Mouse (Mus musculus) liver, embryonic 16.5 days (tissue): ENCODE data around the gene Ubac2. TPM values are rescaled to one million over a fixed set of nuclear protein-coding genes. Genes with fewer than 3 reads are reported as not detected.
A peak's percentile ranks its signal among the peaks of the same experiment; 100 is the strongest.

Experiments used
- ATAC-seq: fragments of 200-750 bp; cut with Nextera tagmentation; 2 replicates; pipeline ENCODE4 v1.8.0; 2017; ENCODE audit warnings: low read depth, mild to moderate bottlenecking, moderate number of reproducible peaks, moderate library complexity
- H3K27ac ChIP-seq: fragments of 300-500 bp; sonication (generic); 2 replicates; pipeline ENCODE4 v1.5.1; 2014; ENCODE audit warnings: mild to moderate bottlenecking, low read length
- H3K27me3 ChIP-seq: fragments of 300-500 bp; sonication (generic); 2 replicates; pipeline ENCODE4 v1.6.1; 2014; ENCODE audit warnings: low read depth, low read length, mixed read lengths; ENCODE audit not compliant: control insufficient read depth, insufficient read depth
- H3K36me3 ChIP-seq: fragments of 300-500 bp; sonication (generic); 2 replicates; pipeline ENCODE4 v1.6.1; 2014; ENCODE audit warnings: mild to moderate bottlenecking; ENCODE audit not compliant: control insufficient read depth, insufficient read depth
- H3K4me1 ChIP-seq: fragments of 300-500 bp; sonication (generic); 2 replicates; pipeline ENCODE4 v1.6.1; 2014; ENCODE audit warnings: low read depth, low read length, mixed read lengths; ENCODE audit not compliant: control insufficient read depth
- H3K4me2 ChIP-seq: fragments of 300-500 bp; sonication (generic); 2 replicates; pipeline ENCODE4 v1.6.1; 2014; ENCODE audit warnings: low read depth, low read length, mixed read lengths
- H3K4me3 ChIP-seq: fragments of 300-500 bp; sonication (generic); 2 replicates; pipeline ENCODE4 v1.5.1; 2014; ENCODE audit warnings: low read depth, mild to moderate bottlenecking, low read length
- H3K9ac ChIP-seq: fragments of 300-500 bp; sonication (generic); 2 replicates; pipeline ENCODE4 v1.6.1; 2014; ENCODE audit warnings: low read depth, low read length
- H3K9me3 ChIP-seq: fragments of 300-500 bp; sonication (generic); replicated peaks from 2 replicates; pipeline ENCODE4 v1.6.1; 2016; ENCODE audit warnings: low read length; ENCODE audit not compliant: control insufficient read depth
- whole genome bisulfite sequencing: fragments of 180-500 bp; shearing (Covaris S2); extraction: QIAGEN DNeasy Blood & Tissue Kit; methylation state at CpG from one replicate; pipeline ENCODE4 v1.1.7; 2014; ENCODE audit not compliant: insufficient replicate concordance; 5-methylcytosine and 5-hydroxymethylcytosine counted together
- polyA plus RNA-seq: library from polyadenylated mRNA; unstranded; fragments of >200 nt; fragmentation: Nextera tagmentation; extraction: Ambion mirVana; gene quantifications from 2 replicates; pipeline ENCODE4 v1.2.1, GENCODE M21; 2015

Ubac2 gene
- polyA plus RNA-seq, 1 experiment from 2014 or later = 22.1 TPM

DNA sequence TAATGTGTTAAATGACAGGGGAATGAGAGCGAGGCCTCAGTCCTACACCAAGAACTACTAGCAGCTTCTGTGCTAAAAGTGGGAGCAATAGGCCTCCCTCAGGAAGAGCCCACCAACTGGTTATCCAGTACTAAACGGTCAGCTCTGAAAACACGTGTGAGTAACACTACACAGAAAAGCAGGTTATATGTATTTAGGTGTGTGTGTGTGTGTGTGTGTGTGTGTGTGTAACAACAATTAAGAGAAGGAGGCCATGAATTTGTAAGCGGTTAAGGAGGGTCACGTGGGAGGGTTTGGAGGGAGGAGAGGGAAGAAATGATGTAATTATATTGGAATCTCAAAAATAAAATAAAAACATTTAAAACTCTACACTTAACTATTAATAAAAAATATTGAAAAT, 36.7 kb downstream of the Ubac2 start:
- Histone ChIP-seq H3K9ac (no peak overlapping the region), H3K36me3 (no peaks in the 10 kb centered on the region), H3K27me3 (no peaks in the 10 kb centered on the region), H3K4me3 (no peak overlapping the region), H3K27ac (no peak overlapping the region), H3K4me2 (no peak overlapping the region), H3K9me3 (no peaks in the 10 kb centered on the region), H3K4me1 (no peaks in the 10 kb centered on the region; the same call in 1 of the 2 replicates)
- 66% methylated on average over 5 of the region's 5 CpGs for WGBS
- no peak for ATAC-seq

DNA sequence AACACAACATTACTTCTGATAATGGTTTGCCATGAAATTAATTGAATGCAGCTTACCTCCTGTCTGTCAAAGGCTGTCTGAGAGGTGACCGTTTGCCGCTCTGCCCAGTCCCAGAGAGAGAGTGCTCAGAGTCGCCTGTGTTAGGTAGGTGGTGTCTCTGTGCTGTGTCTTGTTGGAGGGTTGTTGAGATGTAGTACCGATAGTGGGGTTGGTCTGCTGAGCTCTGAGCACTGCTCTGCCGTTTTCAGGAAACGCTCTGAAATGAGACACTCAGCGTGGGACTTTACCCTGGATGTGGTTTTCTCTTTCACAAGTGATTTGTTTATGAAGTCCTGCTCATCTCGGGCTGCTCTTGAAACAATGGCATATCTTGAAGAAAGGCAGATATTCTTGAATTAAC, 37.2 kb downstream of the Ubac2 start, which contains the start of gene Gpr18:
Gpr18 (minus strand) TSS at position 161 of the 400 bp plus-strand sequence.
- 29% methylated on average over 8 of the region's 8 CpGs for WGBS
- H3K36me3 ChIP-seq = no peaks in the 10 kb centered on the region
- no peak within 1 kb of the TSS for H3K9ac ChIP-seq
- no peak within 1 kb of the TSS for H3K4me3 ChIP-seq
- no peaks in the 10 kb centered on the region; the same call in 1 of the 2 replicates for H3K4me1 ChIP-seq
- no peaks in the 10 kb centered on the region for H3K27me3 ChIP-seq
- H3K9me3 ChIP-seq = no peaks in the 10 kb centered on the region
- ATAC-seq = no peak
- H3K4me2 ChIP-seq = no peak within 1 kb of the TSS
- no peak within 1 kb of the TSS for H3K27ac ChIP-seq

DNA sequence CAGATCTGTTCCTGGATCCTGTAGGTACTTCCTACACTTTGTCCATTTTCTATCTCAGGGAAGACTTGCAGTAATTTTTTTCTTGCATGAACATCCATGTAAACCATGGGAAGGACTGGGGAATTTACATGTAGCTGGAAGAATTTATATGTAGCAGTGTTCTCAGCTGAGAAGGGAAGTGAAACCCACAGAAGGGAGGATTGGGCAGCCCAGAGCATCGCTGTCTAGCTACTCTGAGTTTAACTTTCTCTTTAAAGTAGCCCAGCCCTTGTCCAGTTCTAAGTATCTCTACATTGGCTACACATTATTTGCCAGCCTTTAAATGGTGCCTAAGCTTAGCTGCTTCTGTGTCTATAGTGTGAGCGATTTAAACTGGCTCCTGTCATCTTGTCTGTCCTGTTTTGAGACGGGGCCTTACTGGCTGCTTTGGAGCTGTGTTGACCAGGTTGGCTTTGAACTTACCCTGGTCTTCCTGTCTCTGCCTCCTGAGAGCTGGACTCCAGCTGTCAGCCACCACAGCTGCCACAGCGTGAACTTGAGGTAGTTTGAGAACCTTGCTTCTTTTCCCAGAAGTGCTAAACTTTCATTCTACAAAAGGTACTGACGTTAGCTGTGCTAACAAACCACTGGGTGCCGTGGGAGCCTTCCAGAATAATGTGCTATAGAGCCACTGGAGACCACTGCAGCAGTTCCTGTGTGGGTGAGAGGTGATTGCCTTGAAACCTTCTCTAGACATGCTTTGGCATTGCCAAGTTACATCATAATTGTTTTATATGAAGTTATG, 38.1 kb downstream of the Ubac2 start:
- 69% methylated on average over 6 of the region's 6 CpGs for WGBS

DNA sequence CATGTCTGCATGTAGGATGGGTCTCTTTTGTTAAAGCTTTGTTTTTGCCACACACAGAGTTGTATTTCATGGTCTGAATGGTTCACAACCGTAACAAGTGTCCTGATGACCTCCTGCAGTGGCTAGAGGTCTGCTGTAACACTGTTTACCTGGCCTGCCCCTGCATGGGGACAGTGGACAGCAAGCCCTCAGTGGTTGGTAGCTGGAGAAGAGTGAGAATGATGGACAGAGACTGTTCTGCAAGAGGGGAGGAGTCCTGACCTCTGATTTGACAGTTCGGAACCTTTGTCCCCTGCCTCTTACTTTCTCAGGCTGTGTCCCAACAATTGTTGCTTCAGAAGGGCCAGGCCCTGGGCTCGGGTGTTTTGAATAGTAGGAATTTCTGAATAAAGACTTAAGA, 39.8 kb downstream of the Ubac2 start:
- 57% methylated on average over 3 of the region's 3 CpGs for WGBS
- ATAC-seq = peak; percentile 90
- H3K9ac ChIP-seq = no peak overlapping the region

More for the DNA sequence above, 38.1 kb downstream of the Ubac2 start:
- H3K27me3 ChIP-seq = no peaks in the 10 kb centered on the region
- no peak overlapping the region for H3K4me2 ChIP-seq
- H3K4me3 ChIP-seq = no peak overlapping the region
- no peak for ATAC-seq
- H3K36me3 ChIP-seq = no peaks in the 10 kb centered on the region
- H3K9me3 ChIP-seq = no peaks in the 10 kb centered on the region
- no peak overlapping the region for H3K9ac ChIP-seq
- no peak overlapping the region for H3K27ac ChIP-seq
- no peaks in the 10 kb centered on the region; the same call in 1 of the 2 replicates for H3K4me1 ChIP-seq

DNA sequence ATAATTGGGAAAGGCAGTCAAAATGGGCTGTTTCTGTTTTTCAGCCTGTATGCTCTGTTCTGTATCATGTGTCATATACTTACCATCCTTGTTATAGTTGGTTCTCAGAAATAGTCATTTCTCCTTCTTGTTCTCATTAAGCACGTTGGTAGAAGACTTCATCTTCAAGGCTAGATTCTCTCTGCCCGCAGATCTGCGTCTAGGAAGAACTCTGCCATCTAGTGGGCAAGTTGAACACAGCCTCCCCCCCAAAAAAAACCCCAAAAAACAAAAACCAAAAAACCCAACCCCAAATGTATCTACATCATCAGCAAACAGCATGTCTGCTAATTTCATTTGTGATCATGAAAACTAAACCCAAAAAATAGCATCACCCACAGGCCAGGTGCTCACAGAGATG, 41.3 kb downstream of the Ubac2 start:
- H3K36me3 ChIP-seq = no peaks in the 10 kb centered on the region
- no peak overlapping the region for H3K4me3 ChIP-seq
- no peak overlapping the region for H3K9ac ChIP-seq
- WGBS = 16% methylated on average over 3 of the region's 3 CpGs
- H3K27me3 ChIP-seq = no peaks in the 10 kb centered on the region
- H3K9me3 ChIP-seq = no peaks in the 10 kb centered on the region
- no peaks in the 10 kb centered on the region; the same call in 1 of the 2 replicates for H3K4me1 ChIP-seq
- no peak overlapping the region for H3K27ac ChIP-seq
- H3K4me2 ChIP-seq = no peak overlapping the region
- no peak for ATAC-seq

More for the DNA sequence above, 39.8 kb downstream of the Ubac2 start:
- Histone ChIP-seq H3K9me3 (no peaks in the 10 kb centered on the region), H3K27me3 (no peaks in the 10 kb centered on the region), H3K4me3 (no peak overlapping the region), H3K4me2 (no peak overlapping the region), H3K4me1 (no peaks in the 10 kb centered on the region; the same call in 1 of the 2 replicates), H3K36me3 (no peaks in the 10 kb centered on the region), H3K27ac (no peak overlapping the region)

DNA sequence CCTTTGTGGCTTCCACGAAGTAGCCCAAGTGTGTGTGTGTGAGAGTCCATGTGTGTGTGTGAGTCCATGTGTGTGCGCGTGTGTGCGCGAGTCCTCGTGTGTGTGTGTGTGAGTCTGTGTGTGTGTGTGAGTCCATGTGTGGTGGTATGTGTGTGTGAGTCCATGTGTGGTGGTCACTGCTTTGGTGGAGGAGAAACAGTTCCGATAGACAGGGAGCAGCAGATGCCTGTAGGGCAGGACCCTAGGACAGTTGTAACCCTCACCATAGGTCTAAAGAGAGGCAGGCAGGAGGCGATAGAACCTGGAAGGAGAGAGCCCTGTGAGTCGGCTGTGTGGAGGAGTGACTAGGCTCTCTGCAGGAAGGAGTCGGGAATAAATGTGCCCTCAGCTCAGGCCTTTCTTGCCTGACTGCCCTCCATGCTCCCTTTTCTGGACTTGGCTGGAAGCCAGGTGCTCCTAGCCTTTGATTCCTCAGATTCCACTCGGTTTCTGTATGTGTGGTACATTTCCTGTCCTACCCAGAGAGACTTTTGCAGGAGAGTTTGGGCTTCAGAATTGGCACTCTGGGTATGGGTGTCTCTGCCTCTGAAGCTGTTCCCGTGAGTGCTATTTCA, 42.2 kb downstream of the Ubac2 start:
- Histone ChIP-seq H3K27ac (no peak overlapping the region), H3K4me2 (no peak overlapping the region), H3K4me1 (no peaks in the 10 kb centered on the region; the same call in 1 of the 2 replicates), H3K9me3 (no peaks in the 10 kb centered on the region), H3K36me3 (no peaks in the 10 kb centered on the region), H3K4me3 (no peak overlapping the region), H3K9ac (no peak overlapping the region), H3K27me3 (no peaks in the 10 kb centered on the region)
- WGBS = 74% methylated on average over 12 of the region's 12 CpGs
- no peak for ATAC-seq

DNA sequence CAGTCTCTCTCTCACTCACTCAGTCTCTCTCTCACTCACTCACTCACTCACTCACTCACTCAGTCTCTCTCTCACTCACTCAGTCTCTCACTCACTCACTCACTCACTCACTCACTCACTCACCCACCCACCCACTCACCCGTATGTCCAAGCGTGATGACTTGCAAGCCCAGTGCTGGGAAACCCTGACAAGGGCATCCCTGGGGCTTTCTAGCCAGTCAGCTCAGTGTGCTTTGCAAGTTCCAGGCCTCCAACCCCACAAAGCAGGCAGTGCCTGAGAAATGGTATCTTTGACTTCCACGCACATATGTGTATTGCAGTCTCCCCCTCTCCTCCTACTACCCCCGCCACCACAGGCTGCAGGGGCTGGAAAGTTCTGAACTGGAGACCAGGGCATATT, 43.6 kb downstream of the Ubac2 start:
- H3K4me1 ChIP-seq = no peaks in the 10 kb centered on the region; the same call in 1 of the 2 replicates
- H3K27me3 ChIP-seq = no peaks in the 10 kb centered on the region
- H3K36me3 ChIP-seq = no peaks in the 10 kb centered on the region
- 72% methylated on average over 4 of the region's 4 CpGs for WGBS
- no peak overlapping the region for H3K4me3 ChIP-seq
- ATAC-seq = no peak
- no peak overlapping the region for H3K9ac ChIP-seq
- no peaks in the 10 kb centered on the region for H3K9me3 ChIP-seq
- no peak overlapping the region for H3K27ac ChIP-seq
- no peak overlapping the region for H3K4me2 ChIP-seq

DNA sequence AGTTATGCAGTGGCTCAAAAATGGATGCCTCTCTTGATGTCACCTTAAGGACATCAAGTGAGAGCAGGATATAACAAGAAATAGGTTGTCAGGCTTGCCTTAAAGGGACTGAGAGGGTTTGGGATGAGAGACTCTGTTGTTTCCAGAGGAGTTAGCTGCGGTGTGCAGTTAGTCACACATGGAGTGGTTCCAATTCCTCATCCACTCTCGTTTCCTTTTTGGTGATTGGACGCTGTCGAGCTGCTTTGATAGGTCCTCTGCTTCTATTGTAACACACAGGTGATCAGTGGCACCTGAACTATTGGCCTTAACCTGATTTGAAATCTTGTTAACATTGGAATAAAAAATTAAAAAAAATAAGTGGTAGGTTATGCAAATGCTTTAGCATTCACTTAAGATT, 44.3 kb downstream of the Ubac2 start:
- H3K27me3 ChIP-seq = no peaks in the 10 kb centered on the region
- no peak overlapping the region for H3K4me3 ChIP-seq
- H3K9ac ChIP-seq = no peak overlapping the region
- no peaks in the 10 kb centered on the region for H3K9me3 ChIP-seq
- no peaks in the 10 kb centered on the region for H3K36me3 ChIP-seq
- ATAC-seq = no peak
- no peak overlapping the region for H3K27ac ChIP-seq
- H3K4me1 ChIP-seq = no peaks in the 10 kb centered on the region; the same call in 1 of the 2 replicates
- no peak overlapping the region for H3K4me2 ChIP-seq
- WGBS = 62% methylated on average over 4 of the region's 4 CpGs

DNA sequence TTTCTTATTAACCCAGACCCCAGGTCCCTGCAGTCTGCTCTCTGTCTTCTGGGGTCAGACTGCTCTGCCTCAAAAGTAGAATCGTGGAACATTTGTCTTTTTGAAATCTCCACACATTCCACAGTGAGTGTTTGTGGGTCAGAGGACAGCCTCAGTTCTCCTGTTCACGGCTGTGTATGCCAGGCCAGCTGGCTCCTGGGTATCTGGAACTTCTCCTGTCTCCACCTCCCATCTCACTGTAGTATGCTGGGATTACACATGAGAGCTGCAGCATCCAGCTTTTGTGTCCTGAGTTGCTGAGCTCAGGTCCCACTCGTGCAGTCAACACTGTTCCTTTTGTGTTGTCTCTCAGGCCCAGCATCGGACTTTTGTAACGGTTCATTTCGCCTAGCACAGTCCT, 46.5 kb downstream of the Ubac2 start:
- no peak overlapping the region for H3K9ac ChIP-seq
- no peak overlapping the region for H3K4me3 ChIP-seq
- no peak overlapping the region for H3K4me2 ChIP-seq
- no peak overlapping the region for H3K27ac ChIP-seq
- H3K27me3 ChIP-seq = no peaks in the 10 kb centered on the region
- ATAC-seq = no peak
- H3K9me3 ChIP-seq = no peaks in the 10 kb centered on the region
- no peaks in the 10 kb centered on the region for H3K36me3 ChIP-seq
- 72% methylated on average over 6 of the region's 6 CpGs for WGBS
- H3K4me1 ChIP-seq = peaks cover 13% of the 10 kb centered on the region
